Mouse (Mus musculus): ENCODE data around the gene Foxj1. TPM values are rescaled to one million over a fixed set of nuclear protein-coding genes. Genes with fewer than 3 reads are reported as not detected.

Foxj1 gene
- polyA plus RNA-seq, 1 experiment from 2014 or later = 0.71 TPM

DNA sequence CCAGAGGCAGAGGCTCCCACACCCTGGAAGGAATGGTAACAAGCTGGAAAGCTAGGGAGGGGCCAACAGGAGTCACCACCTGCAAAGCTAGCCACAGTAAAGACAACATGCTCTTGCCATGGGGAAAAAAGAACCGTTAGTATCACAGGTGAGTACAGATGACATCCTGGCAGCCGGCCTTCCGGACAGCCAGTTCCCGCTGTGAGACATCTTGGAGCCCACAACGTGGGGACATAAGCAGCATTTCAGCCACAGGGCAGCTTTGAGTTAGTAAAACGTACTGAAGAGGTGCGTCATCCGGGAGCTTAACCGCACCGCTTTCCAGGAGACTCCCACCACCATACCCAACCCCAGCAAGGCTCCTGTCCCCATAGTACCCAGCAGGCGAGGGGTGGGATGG, 37.0 kb downstream of the Foxj1 start:
- 80% methylated on average over 11 of the region's 11 CpGs for WGBS (ENCODE audit: insufficient replicate concordance)
- no peaks in the 10 kb centered on the region for H3K9me3 ChIP-seq (replicated peaks; ENCODE audit: control insufficient read depth, low read length)
- no peak overlapping the region for H3K9ac ChIP-seq (ENCODE audit: low read depth, low read length)
- H3K4me3 ChIP-seq (ENCODE audit: low read depth, low read length) = no peak overlapping the region
- no peak overlapping the region for H3K4me2 ChIP-seq (ENCODE audit: low read depth, low read length)
- no peak for ATAC-seq (ENCODE audit: low read depth)
- no peak overlapping the region for H3K27ac ChIP-seq (ENCODE audit: low read length)
- no peaks in the 10 kb centered on the region; the same call in 1 of the 2 replicates for H3K4me1 ChIP-seq (ENCODE audit: control insufficient read depth, low read depth, low read length)
- H3K27me3 ChIP-seq (ENCODE audit: control insufficient read depth, insufficient read depth, low read depth, low read length) = no peaks in the 10 kb centered on the region
- peaks cover under 1% of the 10 kb centered on the region for H3K36me3 ChIP-seq (ENCODE audit: control insufficient read depth, insufficient read depth)

DNA sequence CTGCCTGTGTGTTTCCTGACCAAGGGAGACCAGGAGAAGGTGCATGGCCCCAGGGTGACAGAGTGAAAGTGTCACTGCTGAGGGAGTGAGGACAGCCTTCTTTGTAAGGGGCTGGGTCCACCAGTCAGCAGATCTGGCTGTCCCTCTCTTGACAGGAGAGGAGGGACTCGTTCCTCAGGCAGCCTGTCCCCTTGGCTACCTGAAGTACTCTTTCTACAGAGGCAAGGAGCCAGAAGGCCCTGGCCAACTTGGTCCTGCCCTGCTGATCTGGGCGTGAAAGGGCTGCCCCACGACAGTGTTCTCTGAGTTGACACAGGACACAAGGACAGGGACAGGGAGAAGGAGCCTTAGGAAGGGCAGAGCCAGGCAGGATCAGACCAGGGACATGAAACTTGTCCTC, 38.2 kb downstream of the Foxj1 start:
- Histone ChIP-seq H3K9ac (ENCODE audit: low read depth, low read length) (no peak overlapping the region), H3K27me3 (ENCODE audit: control insufficient read depth, insufficient read depth, low read depth, low read length) (no peaks in the 10 kb centered on the region), H3K9me3 (replicated peaks; ENCODE audit: control insufficient read depth, low read length) (no peaks in the 10 kb centered on the region), H3K4me3 (ENCODE audit: low read depth, low read length) (no peak overlapping the region), H3K4me1 (ENCODE audit: control insufficient read depth, low read depth, low read length) (no peaks in the 10 kb centered on the region; the same call in 1 of the 2 replicates), H3K4me2 (ENCODE audit: low read depth, low read length) (no peak overlapping the region), H3K27ac (ENCODE audit: low read length) (no peak overlapping the region), H3K36me3 (ENCODE audit: control insufficient read depth, insufficient read depth) (no peaks in the 10 kb centered on the region; the same call in 1 of the 2 replicates)
- 68% methylated on average over 3 of the region's 3 CpGs for WGBS (ENCODE audit: insufficient replicate concordance)
- ATAC-seq (ENCODE audit: low read depth) = no peak

DNA sequence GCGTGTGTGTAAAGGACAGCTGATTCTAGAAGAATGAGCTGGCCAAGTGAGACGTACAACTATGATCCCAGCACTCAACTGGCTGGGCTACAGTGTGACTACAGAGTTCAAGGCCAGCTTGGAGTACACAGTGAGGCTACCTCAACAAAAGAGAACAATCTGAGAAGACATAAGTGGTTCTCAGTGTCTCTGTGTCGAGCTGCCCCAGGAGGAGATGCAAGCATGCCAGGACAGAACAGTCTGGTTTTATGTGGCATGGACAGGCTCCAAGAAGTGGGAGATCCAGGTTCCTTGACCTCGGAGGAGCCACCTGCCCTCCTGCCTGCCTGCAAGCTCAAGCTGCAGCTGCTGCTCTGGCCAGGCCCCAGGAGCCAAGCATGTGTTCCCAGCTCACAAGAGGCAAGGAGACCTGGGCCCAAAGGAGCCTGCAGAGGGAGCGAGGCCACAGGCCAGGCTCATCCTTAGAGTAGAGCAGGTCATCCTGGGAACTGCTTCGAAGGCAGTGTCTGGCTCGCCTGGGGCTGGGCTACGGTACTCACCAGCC, 38.9 kb downstream of the Foxj1 start:
- Histone ChIP-seq H3K9me3 (replicated peaks; ENCODE audit: control insufficient read depth, low read length) (no peaks in the 10 kb centered on the region), H3K27ac (ENCODE audit: low read length) (no peak overlapping the region), H3K4me3 (ENCODE audit: low read depth, low read length) (no peak overlapping the region), H3K9ac (ENCODE audit: low read depth, low read length) (no peak overlapping the region), H3K4me2 (ENCODE audit: low read depth, low read length) (no peak overlapping the region), H3K36me3 (ENCODE audit: control insufficient read depth, insufficient read depth) (no peaks in the 10 kb centered on the region; the same call in 1 of the 2 replicates), H3K4me1 (ENCODE audit: control insufficient read depth, low read depth, low read length) (no peaks in the 10 kb centered on the region; the same call in 1 of the 2 replicates), H3K27me3 (ENCODE audit: control insufficient read depth, insufficient read depth, low read depth, low read length) (no peaks in the 10 kb centered on the region)
- no peak for ATAC-seq (ENCODE audit: low read depth)
- WGBS (ENCODE audit: insufficient replicate concordance) = 81% methylated on average over 8 of the region's 8 CpGs

DNA sequence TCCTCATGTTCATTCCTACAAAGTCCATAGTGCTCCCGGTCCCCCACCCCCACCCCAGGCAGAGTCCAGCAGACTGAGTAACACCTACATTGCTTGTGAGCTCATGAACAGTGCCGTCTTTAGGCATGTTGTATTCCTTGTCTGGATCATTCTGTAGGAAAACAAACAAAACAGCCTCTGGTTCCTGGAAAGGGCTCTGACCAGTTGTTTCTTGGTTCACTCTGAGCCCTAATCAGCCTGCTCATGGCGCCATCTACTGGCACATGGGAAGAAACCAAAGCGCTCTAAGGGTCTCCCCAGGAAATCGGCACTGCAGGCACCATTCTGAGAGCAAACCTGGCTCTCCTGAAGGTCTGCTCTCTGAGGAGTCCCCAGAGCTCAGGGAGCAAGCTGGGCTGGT, 40.9 kb downstream of the Foxj1 start:
- ATAC-seq (ENCODE audit: low read depth) = no peak
- 39% methylated on average over 5 of the region's 5 CpGs for WGBS (ENCODE audit: insufficient replicate concordance)
- Histone ChIP-seq H3K4me3 (ENCODE audit: low read depth, low read length) (no peak overlapping the region), H3K27me3 (ENCODE audit: control insufficient read depth, insufficient read depth, low read depth, low read length) (no peaks in the 10 kb centered on the region), H3K9ac (ENCODE audit: low read depth, low read length) (no peak overlapping the region), H3K4me1 (ENCODE audit: control insufficient read depth, low read depth, low read length) (no peaks in the 10 kb centered on the region; the same call in 1 of the 2 replicates), H3K27ac (ENCODE audit: low read length) (no peak overlapping the region), H3K36me3 (ENCODE audit: control insufficient read depth, insufficient read depth) (no peaks in the 10 kb centered on the region; the same call in 1 of the 2 replicates), H3K4me2 (ENCODE audit: low read depth, low read length) (no peak overlapping the region), H3K9me3 (replicated peaks; ENCODE audit: control insufficient read depth, low read length) (no peaks in the 10 kb centered on the region)

DNA sequence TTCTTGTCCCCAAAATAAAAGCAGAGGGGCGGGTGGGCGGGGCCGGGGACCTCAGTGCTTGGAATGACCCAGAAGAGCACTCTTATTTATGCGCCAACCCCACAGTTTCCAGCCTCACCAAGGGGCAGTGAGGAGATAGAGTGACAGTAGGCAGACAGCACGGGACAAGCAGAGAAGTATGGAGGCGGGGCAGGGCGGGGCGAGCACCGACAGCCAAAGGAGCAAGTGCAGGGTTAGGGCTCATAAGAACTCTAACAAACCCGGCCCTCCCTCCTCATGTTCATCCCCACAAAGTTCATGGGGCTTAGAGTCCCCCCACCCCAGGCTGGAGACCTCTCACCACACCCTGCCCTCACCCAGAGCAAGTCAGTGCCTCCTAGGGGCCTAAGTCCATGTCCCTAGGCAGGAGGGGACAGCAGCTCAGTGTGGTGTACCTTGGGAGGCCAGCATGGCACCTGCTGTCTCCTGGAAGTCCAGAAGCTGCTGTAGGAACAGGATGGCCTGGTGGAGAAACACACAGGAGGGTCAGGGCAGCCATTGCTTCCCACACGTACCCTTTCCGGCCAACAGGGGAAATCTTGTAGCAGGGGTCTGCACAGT, 41.6 kb downstream of the Foxj1 start:
- Histone ChIP-seq H3K4me2 (ENCODE audit: low read depth, low read length) (no peak overlapping the region), H3K9me3 (replicated peaks; ENCODE audit: control insufficient read depth, low read length) (no peaks in the 10 kb centered on the region), H3K4me3 (ENCODE audit: low read depth, low read length) (no peak overlapping the region), H3K4me1 (ENCODE audit: control insufficient read depth, low read depth, low read length) (no peaks in the 10 kb centered on the region; the same call in 1 of the 2 replicates), H3K9ac (ENCODE audit: low read depth, low read length) (no peak overlapping the region), H3K27ac (ENCODE audit: low read length) (no peak overlapping the region), H3K27me3 (ENCODE audit: control insufficient read depth, insufficient read depth, low read depth, low read length) (no peaks in the 10 kb centered on the region), H3K36me3 (ENCODE audit: control insufficient read depth, insufficient read depth) (no peaks in the 10 kb centered on the region; the same call in 1 of the 2 replicates)
- ATAC-seq (ENCODE audit: low read depth) = no peak
- WGBS (ENCODE audit: insufficient replicate concordance) = 67% methylated on average over 12 of the region's 12 CpGs

DNA sequence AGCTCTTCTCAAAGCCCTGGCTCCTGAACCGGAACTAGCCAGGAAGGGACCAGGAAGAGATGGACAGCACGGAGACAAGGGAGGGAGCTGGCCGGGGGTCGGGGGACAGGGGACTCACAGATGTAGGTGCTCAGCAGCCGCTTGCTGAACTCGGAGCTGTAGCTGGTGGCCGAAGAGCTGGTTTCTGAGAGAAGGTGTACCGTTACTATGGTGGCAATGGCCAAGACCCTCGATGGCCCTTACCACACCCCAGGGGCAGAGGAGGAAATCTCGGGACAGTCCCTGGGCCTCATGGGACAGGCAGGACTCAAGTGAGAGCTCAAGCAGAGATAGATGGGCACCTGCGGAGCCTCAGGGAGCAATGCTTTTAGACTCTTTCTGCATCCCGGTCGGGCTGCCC, 42.8 kb downstream of the Foxj1 start:
- no peak overlapping the region for H3K9ac ChIP-seq (ENCODE audit: low read depth, low read length)
- no peak overlapping the region for H3K4me2 ChIP-seq (ENCODE audit: low read depth, low read length)
- H3K4me3 ChIP-seq (ENCODE audit: low read depth, low read length) = no peak overlapping the region
- H3K36me3 ChIP-seq (ENCODE audit: control insufficient read depth, insufficient read depth) = no peaks in the 10 kb centered on the region; the same call in 1 of the 2 replicates
- 80% methylated on average over 13 of the region's 13 CpGs for whole genome bisulfite sequencing (ENCODE audit: insufficient replicate concordance)
- H3K9me3 ChIP-seq (replicated peaks; ENCODE audit: control insufficient read depth, low read length) = no peaks in the 10 kb centered on the region
- peaks cover 4% of the 10 kb centered on the region for H3K4me1 ChIP-seq (ENCODE audit: control insufficient read depth, low read depth, low read length)
- no peak overlapping the region for H3K27ac ChIP-seq (ENCODE audit: low read length)
- H3K27me3 ChIP-seq (ENCODE audit: control insufficient read depth, insufficient read depth, low read depth, low read length) = no peaks in the 10 kb centered on the region
- no peak for ATAC-seq (ENCODE audit: low read depth)

DNA sequence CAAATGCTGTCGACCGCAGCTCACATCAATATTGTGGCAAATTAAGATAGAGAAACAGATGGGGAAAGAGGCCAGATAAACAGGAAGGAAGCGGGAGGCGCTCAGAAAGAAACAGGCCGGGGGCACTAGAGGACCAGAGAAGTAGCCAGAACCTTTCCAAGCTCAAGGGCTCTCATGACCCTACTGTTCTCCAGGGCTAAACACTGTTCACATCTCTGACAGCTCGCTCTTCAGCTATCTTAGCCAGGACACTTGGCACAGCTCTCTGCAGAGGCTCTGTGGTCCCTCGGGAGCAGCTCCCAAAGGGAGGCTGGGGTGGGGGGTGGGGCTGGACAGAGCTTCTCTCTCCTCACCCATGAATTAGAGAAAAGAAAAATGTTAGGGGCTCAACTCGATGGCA, 44.6 kb downstream of the Foxj1 start:
- H3K36me3 ChIP-seq (ENCODE audit: control insufficient read depth, insufficient read depth) = no peaks in the 10 kb centered on the region
- no peak overlapping the region for H3K27ac ChIP-seq (ENCODE audit: low read length)
- no peaks in the 10 kb centered on the region for H3K9me3 ChIP-seq (replicated peaks; ENCODE audit: control insufficient read depth, low read length)
- H3K9ac ChIP-seq (ENCODE audit: low read depth, low read length) = no peak overlapping the region
- H3K4me2 ChIP-seq (ENCODE audit: low read depth, low read length) = no peak overlapping the region
- no peak overlapping the region for H3K4me3 ChIP-seq (ENCODE audit: low read depth, low read length)
- H3K27me3 ChIP-seq (ENCODE audit: control insufficient read depth, insufficient read depth, low read depth, low read length) = no peaks in the 10 kb centered on the region; the same call in 1 of the 2 replicates
- 49% methylated on average over 8 of the region's 8 CpGs for WGBS (ENCODE audit: insufficient replicate concordance)
- no peak for ATAC-seq (ENCODE audit: low read depth)
- H3K4me1 ChIP-seq (ENCODE audit: control insufficient read depth, low read depth, low read length) = peaks cover 4% of the 10 kb centered on the region

DNA sequence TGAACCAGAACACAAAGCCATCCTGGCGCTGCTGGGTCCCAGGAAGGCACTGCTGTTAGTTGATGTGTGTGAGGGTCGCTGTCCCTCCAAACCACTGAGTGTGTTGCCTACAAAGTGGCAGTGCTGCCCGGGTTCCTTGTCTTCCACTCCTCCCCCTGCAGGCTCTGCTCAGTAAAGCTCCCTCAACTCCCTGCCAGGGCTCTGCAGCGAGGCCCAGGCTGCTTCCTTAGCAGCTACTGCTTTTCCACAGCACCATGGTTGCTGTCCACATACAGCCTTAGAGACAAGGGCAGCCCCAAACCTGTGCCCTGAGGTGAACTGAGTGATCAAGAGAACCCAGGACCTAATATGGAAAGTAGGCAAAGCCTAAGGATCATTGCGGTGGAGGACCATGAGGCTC, 47.8 kb downstream of the Foxj1 start:
- Histone ChIP-seq H3K36me3 (ENCODE audit: control insufficient read depth, insufficient read depth) (no peaks in the 10 kb centered on the region), H3K4me3 (ENCODE audit: low read depth, low read length) (no peak overlapping the region), H3K27ac (ENCODE audit: low read length) (no peak overlapping the region), H3K4me2 (ENCODE audit: low read depth, low read length) (no peak overlapping the region), H3K27me3 (ENCODE audit: control insufficient read depth, insufficient read depth, low read depth, low read length) (peaks cover 30% of the 10 kb centered on the region), H3K9me3 (replicated peaks; ENCODE audit: control insufficient read depth, low read length) (no peaks in the 10 kb centered on the region), H3K9ac (ENCODE audit: low read depth, low read length) (no peak overlapping the region), H3K4me1 (ENCODE audit: control insufficient read depth, low read depth, low read length) (peaks cover 4% of the 10 kb centered on the region)
- no peak for ATAC-seq (ENCODE audit: low read depth)
- WGBS (ENCODE audit: insufficient replicate concordance) = 72% methylated on average over 5 of the region's 5 CpGs

DNA sequence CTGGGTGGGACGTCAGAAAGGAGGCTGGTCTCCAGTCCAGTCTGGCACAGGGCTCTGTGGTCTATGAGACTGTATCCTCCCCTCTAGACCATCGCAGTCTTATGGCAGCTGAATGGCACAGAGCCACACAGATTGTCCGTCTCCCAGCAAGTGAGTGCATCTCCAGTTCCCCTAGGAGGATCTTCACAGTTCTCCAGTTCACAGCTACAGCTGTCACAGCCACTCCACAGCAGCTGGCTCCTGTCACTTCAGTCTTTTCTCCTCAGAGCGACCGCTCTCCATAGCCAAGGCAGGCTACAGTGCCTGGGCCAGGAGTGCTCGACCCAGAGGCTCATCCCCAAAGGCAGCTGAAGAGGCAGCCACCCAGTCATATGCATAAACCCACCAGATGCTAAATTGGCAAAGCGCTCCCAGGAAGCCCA, 49.4 kb downstream of the Foxj1 start:
- H3K27ac ChIP-seq (ENCODE audit: low read length) = no peak overlapping the region
- H3K36me3 ChIP-seq (ENCODE audit: control insufficient read depth, insufficient read depth) = no peaks in the 10 kb centered on the region
- H3K4me1 ChIP-seq (ENCODE audit: control insufficient read depth, low read depth, low read length) = peaks cover 4% of the 10 kb centered on the region
- no peaks in the 10 kb centered on the region for H3K9me3 ChIP-seq (replicated peaks; ENCODE audit: control insufficient read depth, low read length)
- H3K27me3 ChIP-seq (ENCODE audit: control insufficient read depth, insufficient read depth, low read depth, low read length) = peaks cover 46% of the 10 kb centered on the region
- no peak for ATAC-seq (ENCODE audit: low read depth)
- 70% methylated on average over 7 of the region's 7 CpGs for WGBS (ENCODE audit: insufficient replicate concordance)
- H3K9ac ChIP-seq (ENCODE audit: low read depth, low read length) = no peak overlapping the region
- no peak overlapping the region for H3K4me3 ChIP-seq (ENCODE audit: low read depth, low read length)
- H3K4me2 ChIP-seq (ENCODE audit: low read depth, low read length) = no peak overlapping the region
